Mouse (Mus musculus): ENCODE results near the gene Gm45213.

DNA sequence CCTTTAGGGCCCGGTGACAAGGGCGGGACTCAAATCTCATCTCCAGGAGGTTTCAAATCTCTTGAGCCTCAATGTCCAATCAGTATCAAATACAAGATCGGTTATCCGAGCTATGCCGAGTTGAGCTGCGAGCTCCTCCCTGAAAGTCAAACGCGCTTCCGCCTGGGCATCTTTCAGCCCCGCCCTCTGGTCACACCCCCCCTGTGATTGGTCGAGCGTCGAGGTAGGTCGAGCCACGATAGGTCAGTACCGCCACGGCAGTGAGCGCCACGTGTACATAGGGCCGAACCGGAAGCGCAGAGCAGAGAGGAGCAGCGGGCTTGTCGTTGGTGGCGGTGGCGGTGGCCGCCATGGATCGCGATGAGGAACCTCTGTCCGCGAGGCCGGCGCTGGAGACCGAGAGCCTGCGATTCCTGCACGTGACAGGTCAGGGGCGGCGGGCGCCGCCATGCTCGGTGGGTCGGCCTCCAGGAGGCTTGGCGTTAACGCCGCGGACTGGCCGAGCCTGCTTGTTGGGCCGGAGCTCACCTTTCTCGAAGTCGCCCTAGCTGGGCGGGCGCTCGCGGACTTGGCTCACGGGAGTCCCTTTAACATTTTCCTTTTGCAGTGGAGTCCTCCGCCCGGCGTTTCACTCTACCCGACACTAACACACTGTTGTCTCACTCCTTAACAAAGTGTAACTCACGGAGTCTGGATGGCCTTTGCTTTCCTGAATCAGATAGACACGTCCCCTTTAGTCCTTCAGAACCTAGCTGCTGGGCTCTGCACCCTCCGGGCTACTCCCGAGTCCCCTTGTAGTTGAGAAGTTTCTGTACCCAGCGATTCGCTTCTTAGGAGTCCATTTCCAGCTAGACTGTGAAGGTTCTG is 36.2 kb downstream of the Gm45213 start, which contains the start of gene Selenos:
- TF ChIP-seq EP300 (IDR thresholded peaks at IDR 0.05; ENCODE audit: low read depth), result 0 out of 2 replicates have a peak, but pooled peaks have one; percentile 6
- no peak for TF ChIP-seq CTCF (IDR thresholded peaks at IDR 0.05; ENCODE audit: low read depth)
